Mouse (Mus musculus): ENCODE results near the gene Vmn1r229. TPM values are rescaled to one million over a fixed set of nuclear protein-coding genes. Genes with fewer than 3 reads are reported as not detected.

Gene Vmn1r229
- total RNA-seq (2021) = under 1 TPM in 1 of 2 experiments, not detected in 1; 0.14 TPM

DNA sequence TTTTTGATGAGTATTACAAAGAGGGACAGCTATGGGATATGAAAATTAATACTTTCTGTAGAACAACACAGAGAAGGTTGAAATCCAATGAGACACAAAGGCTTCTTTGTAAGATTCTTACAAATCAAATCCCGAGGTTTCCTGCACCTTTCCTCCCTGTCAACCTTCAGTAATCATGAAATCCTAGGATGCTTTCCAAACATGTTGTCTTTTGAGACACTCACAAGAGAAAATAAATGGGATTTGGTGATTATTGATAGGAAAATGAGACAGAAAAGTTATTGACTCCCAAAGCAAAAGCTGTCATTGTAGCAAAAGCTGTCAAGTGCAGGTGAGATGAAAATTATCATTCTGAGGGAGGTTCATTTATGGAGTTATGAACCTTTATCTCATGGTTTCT is at the start of gene Vmn1r229:
Vmn1r229 (plus strand) TSS at position 301 of the 400 bp plus-strand sequence.
- intact Hi-C loops (cut with DNase I) = no loop called here
- DNase-seq (ENCODE audit: low spot score in 2 of 2) = no peak

DNA sequence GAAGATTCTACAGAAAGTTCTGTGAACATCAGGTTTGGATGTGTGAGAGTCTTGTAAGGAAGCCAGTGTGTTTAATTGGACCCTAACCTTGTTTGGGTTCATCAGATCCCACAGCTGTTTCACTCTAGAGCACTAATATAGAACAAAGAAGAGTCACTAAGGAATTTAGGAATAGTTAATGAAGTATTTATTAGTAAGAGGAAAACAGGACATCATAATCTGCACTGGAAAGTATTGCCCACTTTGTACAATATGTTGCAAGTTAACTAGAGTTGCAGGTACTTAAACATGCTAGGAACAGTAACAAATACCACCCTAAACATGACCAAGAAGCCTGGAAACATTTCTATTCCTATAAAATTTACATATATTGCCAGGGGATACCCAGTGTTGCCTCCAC is 25.3 kb upstream of the Vmn1r229 start, which contains the start of gene Vmn1r228:
Vmn1r228 (minus strand) TSS at position 101 of the 400 bp plus-strand sequence.
- no peak for DNase-seq (ENCODE audit: low spot score in 2 of 2)
- intact Hi-C loops (cut with DNase I) = no loop called here

DNA sequence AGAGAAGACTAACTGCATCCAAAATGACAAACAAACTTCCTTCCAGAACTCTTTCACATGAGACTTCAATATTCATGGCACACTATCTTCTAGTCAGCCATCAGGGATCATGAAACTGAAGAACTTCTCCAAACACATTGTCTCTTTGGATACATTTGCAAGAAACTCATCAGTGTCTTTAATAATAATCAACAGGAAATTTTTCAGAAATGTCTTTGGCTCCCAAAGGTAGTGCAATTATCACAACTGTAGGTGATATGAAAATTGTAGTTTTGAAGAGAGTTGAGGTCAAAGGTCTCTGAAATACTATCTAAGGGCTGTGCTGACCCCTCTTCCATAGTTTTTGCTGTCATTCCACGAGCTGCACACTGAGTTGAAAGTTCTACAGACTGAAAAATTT is 28.8 kb downstream of the Vmn1r229 start, which contains the start of gene Vmn1r230:
Vmn1r230 (plus strand) TSS at position 301 of the 400 bp plus-strand sequence.
- no peak for DNase-seq (ENCODE audit: low spot score in 2 of 2)
- intact Hi-C loops (cut with DNase I) = no loop called here

Other genes with a start within 250 kb of the Vmn1r229 start
- gene Vmn2r109, start 246.8 kb upstream of the Vmn1r229 start, total RNA-seq (2021) = not detected
- gene Vmn2r110, start 215.1 kb upstream of the Vmn1r229 start, total RNA-seq (2021) = not detected
- not detected for gene Fpr-rs3, start 186.7 kb upstream of the Vmn1r229 start, total RNA-seq (2021)
- gene Vmn1r226, start 128.7 kb upstream of the Vmn1r229 start, total RNA-seq (2021) = not detected
- not detected for gene Vmn1r227, start 81.7 kb upstream of the Vmn1r229 start, total RNA-seq (2021)
- gene Vmn1r228, start 25.4 kb upstream of the Vmn1r229 start, total RNA-seq (2021) = not detected
- not detected for gene Vmn1r230, start 28.9 kb downstream of the Vmn1r229 start, total RNA-seq (2021)
- gene Vmn1r231, start 93.5 kb downstream of the Vmn1r229 start, total RNA-seq (2021) = not detected
- not detected for gene Vmn1r232, start 108.2 kb downstream of the Vmn1r229 start, total RNA-seq (2021)
- 100 to 1,000 TPM; 535 to 639 TPM for gene Ppp2r1a, start 133.8 kb downstream of the Vmn1r229 start, total RNA-seq (2021)
- not detected for gene Vmn1r233, start 184.9 kb downstream of the Vmn1r229 start, total RNA-seq (2021)
- 10 to 100 TPM; 15.7 to 22.4 TPM for gene Zfp160, start 197.3 kb downstream of the Vmn1r229 start, total RNA-seq (2021)

Measured in left cerebral cortex, postnatal 36 days (tissue).